Mouse (Mus musculus) liver (tissue): Measurements from ENCODE around the gene Fam118a.
"Not testable (repeated sequence)": the region's sequence is repeated elsewhere in the genome, so short reads cannot be mapped to it uniquely, and the experiment has no call there.

Experiments
- DNase-seq: peaks from one replicate; pipeline ENCODE4 v3.0.0-alpha.2; 2020; ENCODE audit warnings: mixed read lengths

Fam118a gene

GRCm38 (mm10) chr15:85028648-85029047 lies at the start of gene Fam118a:
Fam118a (plus strand) TSS chr15:85028948.
- DNase-seq = not testable (repeated sequence)

DNA sequence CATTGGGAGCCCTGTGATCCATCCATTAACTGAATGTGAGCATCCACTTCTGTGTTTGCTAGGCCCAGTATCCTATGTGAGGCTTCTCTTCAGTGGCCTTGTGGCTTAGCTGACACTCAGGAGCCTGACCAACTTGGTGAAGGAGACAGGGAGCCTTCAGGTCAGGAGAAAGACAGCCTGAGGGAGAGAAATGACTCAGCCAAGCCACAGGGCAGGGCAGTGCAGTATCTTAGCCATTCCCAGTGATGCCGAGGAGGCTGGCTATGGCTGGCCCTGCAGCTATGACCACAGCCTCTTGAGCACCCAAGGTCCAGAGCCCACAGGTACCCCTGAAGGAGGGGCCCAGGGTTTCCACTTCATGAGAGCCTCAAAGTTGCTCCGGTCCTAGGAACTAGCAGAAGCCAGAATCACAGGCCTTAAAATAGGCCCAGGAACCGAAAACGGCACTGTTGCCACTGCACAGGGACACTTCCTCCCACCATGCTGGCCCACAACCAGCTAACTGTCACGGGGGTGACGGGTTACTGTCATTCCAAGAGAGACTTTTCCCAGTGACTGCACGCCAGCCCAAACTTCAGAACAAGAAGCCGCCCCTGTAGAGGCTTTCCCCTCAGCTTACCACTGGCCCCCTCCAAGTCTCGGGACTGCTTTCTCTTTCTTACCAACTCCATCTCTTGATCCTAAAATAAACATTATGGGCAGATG lies 47.0 kb upstream of the Fam118a start:
- no peak for DNase-seq

GRCm38 (mm10) chr15:84982888-84983287 lies 45.9 kb upstream of the Fam118a start:
- no peak for DNase-seq

DNA sequence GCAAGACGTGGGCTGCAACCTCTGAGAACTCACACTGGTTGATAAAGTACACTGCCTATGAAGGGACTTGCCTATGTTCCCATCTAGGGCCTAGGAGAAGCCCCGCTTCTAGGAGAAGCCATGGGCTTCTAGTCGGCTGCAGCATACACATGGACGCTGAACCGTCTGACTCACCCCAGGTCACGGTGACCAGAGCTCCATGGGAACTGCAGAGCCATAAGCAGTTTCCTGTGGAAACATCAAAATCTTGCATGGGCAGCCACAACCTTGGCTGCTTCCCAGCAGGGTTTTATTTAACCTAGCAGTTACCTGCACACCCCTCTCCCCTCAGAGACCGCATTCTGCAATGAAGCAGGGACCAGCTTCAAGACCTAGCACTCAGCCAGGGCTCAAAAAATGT lies 45.0 kb upstream of the Fam118a start:
- no peak for DNase-seq

- DNase-seq = no peak
Measured at GRCm38 (mm10) chr15:84985516-84986160, 43.1 kb upstream of the Fam118a start.

GRCm38 (mm10) chr15:84986171-84987019 lies 42.4 kb upstream of the Fam118a start:
- DNase-seq = no peak

- no peak for DNase-seq
Measured at GRCm38 (mm10) chr15:84987020-84987815, 41.5 kb upstream of the Fam118a start.

GRCm38 (mm10) chr15:84987874-84988825 lies 40.6 kb upstream of the Fam118a start, which contains the start of gene 5031439G07Rik:
5031439G07Rik (minus strand) TSS chr15:84988551.
- DNase-seq = peak; percentile 93

DNA sequence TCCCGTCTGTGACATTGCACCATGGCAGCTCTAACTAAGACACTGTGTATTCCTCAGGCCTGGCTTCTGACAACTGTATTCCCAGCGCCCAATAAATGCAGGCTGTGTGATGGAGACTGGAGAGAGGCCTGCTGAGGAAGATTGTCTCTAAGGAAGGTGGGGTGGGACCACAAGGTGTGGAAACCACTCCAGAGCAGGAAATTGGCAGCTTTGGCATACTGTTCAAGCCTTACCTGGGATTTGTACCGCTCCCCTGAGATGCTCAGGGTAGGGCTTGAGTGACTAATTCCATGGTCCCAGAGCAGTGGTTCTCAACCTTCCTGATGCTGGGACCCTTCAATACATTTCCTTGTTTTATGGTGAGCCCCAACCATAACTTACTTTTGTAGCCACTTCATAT lies 39.6 kb upstream of the Fam118a start:
- DNase-seq = no peak

- no peak for DNase-seq
Measured at GRCm38 (mm10) chr15:84989771-84990170, 39.0 kb upstream of the Fam118a start.

- DNase-seq = no peak
Measured at GRCm38 (mm10) chr15:84994498-84994897, 34.2 kb upstream of the Fam118a start.

DNA sequence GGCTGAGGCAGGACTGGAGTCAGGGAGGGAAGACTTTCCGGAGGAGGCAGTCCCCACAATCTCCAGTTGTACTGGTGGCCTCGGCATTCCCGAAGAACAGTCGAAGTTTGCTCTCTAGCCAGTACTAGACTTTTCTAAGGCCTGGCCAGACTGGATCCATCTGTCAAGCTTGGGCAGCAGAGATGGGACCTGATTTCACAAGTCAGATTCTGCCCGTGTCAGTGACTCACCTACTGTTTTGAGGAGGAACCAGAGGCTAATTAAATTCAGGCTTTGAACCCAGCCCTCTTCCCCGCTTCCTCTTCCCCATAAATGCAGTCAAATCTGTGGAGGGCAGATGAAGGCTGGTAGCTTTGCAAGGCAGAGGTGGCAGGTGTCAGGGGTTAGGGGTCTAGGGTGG lies 33.7 kb upstream of the Fam118a start:
- DNase-seq = no peak

- DNase-seq = peak; percentile 63
Measured at GRCm38 (mm10) chr15:84995967-84996366, 32.8 kb upstream of the Fam118a start.

DNA sequence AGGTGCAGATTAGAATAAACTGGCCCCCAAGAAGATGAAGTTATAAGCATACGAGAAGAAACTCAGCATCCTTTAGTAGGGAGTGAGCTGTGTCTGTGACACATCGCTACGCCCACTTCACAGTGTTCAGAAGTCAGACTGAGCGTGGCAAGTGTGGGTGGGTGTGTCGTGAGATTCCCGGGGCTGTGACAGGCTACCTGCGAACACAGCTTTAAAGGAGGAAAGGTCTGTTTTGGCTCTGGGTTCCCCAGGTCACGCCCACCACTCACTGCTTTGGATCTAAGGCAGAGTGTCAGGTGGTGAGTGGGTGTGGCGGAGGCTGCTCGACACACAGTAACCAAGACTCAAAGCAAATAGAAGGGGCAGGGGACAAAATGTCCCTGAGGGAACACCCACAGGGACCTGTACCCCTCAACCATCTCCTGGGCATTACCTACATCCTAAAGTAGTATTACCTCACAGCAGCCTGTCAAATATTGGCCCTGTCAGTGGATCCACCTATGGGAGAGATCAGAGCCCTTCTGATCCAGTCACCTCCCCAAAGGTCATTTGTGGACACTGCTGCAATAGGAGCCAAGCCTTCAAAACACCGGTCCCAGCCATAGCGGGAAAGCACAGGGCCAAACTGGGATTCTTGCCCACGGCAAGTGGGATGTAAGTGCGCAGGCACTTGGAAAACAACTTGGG lies 30.8 kb upstream of the Fam118a start:
- DNase-seq = no peak

GRCm38 (mm10) chr15:84999911-85000310 lies 28.8 kb upstream of the Fam118a start:
- no peak for DNase-seq

- DNase-seq = peak; percentile 73
Measured at GRCm38 (mm10) chr15:85000984-85001982, 27.5 kb upstream of the Fam118a start.

- DNase-seq = no peak
Measured at GRCm38 (mm10) chr15:85009666-85010065, 19.1 kb upstream of the Fam118a start.

GRCm38 (mm10) chr15:85011895-85012661 lies 16.7 kb upstream of the Fam118a start:
- DNase-seq = no peak

GRCm38 (mm10) chr15:85012662-85013054 lies 16.1 kb upstream of the Fam118a start:
- no peak for DNase-seq
